Mouse (Mus musculus) A20 (cell line): ENCODE results near the gene Bhmt.
A peak's percentile ranks its signal among the peaks of the same experiment; 100 is the strongest.

ENCODE experiments used
- DNase-seq: peaks from one replicate; pipeline ENCODE4 v3.0.0-alpha.2; 2011; ENCODE audit warnings: low read depth, low spot score

Gene Bhmt

DNA sequence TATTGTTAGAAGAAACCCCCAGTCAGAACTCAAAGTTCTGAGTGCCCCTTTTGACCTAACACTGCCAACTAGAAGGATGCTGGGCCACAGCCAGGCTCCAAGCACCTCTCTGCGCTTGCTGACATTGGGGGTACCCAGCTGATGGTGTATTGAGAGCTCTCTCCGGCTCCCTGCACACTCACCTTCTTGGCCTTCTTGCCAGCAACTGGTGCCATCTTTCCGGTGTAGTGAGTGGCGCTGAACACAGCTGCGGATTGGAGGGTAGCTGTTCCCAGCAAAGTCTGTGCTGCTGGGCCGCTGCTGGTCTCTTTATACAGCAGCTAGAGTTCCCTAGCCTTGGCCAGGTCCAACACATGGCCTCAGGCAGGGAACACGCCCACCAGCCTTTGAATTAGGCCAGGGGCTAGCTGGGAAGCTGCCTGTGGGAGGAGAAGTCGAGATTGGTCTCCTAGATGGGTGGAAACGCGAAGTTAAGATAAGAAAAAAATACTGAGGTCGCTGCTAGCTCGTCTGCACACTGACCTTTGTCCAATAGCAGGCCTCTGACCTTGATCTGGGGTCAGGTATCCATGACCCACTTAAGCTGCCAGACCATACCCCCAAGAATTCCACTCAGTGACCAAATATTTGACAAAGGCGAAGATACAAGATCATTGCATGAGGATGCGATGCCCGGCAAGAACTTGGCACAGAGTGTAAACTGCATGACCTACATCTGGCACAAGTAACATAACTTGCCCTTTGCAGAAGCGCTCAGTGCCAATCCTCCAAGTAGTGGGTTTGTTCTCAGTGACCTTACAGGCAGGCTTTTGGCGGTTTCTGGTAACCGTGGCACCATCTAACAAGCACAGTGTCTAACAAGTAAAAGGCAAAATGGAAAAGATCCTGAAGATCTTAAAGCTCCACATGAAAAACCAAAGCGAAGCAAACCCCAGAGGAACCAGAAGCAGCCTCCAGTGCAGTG, at the start of gene Bhmt:
Gene Bhmt (minus strand): TSS at position 680 of the 964 bp plus-strand sequence.
- no peak for DNase-seq

GRCm38 (mm10) chr13:93687321-93687720, 49.6 kb upstream of the Bhmt start:
- no peak for DNase-seq

GRCm38 (mm10) chr13:93685226-93685625, 47.5 kb upstream of the Bhmt start:
- DNase-seq = no peak

- DNase-seq = no peak
Measured at GRCm38 (mm10) chr13:93683336-93683735, 45.6 kb upstream of the Bhmt start.

GRCm38 (mm10) chr13:93676864-93677263, 39.1 kb upstream of the Bhmt start:
- DNase-seq = no peak

DNA sequence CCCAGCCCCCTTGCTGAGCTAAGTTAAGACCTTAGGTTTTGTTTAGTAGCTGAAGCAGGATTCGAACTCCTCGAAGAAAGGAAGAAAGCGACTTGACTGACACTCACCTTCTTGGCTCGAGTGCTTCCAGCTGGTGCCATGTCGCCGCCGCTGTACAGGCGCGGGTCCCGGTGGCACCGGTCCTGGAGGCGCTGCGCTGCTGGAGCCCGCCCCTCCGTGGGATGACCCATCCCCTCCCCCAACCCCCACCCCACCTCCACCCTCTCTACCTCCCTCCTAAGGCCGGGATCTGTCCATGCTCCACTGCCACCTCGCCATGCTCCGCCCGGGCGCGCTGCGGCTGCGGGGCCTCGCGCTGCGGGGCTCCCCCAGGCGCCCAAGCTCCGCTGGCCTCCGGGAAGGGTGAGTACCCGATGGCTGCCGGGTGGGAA, 36.4 kb upstream of the Bhmt start, which contains the start of the genes Bhmt2 and Dmgdh:
Gene Bhmt2 (minus strand): TSS at position 172 of the 431 bp plus-strand sequence.
Gene Dmgdh (plus strand): TSS at position 303 of the 431 bp plus-strand sequence.
- no peak for DNase-seq

- DNase-seq = no peak
Measured at GRCm38 (mm10) chr13:93673296-93673695, 35.5 kb upstream of the Bhmt start.

DNA sequence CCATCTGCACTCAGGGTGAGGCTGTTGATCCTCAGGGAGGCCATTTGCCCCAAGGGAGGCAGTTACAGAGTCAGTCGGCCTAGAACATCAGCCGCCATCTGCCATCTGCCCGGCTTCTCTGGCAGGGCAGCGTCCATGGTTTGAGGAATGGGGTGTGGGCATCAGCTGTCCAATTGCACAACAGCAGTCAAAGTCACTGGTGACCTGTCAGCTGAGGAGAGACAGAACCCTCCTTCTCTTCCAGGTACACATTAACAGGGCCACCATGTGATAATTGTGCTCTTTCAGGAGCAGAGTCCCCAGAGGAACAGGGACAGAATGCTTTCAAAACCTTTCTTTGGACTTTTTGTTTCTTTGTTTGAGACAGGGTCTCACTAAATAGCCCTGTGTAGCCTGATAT, 34.6 kb upstream of the Bhmt start:
- DNase-seq = no peak

DNA sequence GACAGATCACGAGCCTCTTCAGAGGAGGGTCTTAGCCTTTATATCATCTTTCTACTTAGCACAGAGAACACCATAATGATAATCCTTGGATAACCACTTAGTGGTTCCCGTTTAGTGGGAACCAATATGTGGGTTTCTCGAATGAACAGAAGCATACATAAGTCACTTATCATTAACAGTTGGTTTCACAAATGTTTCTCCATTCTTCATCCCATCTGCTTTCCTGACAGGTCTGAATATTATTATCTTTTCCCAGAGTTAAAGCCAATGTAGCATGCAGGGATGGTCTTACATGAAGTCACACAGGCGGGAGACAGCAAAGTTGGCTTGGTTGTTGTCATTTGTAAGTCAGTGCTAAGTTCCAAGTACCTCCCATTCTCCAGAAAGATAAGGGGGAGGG, 29.8 kb upstream of the Bhmt start:
- DNase-seq = no peak

DNA sequence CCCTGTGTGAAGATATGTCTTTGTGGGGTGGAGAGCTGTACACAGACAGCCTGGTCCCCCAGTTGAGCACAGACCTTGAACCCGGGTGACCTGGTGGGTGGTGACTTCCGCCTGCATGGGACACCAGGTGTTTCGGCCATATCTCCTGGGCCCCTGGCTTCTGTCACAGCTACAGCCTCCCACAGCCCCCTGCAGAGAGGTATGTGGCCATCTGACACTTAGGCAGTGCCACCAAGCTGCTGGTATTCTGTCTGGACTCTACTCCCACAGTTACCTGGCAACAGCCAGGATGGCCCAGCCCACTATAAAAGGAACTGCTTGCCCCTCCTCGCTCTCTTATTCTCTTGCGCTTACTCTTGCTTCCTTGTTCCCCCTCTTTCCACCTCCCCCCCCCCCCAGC, 20.2 kb upstream of the Bhmt start:
- no peak for DNase-seq

DNA sequence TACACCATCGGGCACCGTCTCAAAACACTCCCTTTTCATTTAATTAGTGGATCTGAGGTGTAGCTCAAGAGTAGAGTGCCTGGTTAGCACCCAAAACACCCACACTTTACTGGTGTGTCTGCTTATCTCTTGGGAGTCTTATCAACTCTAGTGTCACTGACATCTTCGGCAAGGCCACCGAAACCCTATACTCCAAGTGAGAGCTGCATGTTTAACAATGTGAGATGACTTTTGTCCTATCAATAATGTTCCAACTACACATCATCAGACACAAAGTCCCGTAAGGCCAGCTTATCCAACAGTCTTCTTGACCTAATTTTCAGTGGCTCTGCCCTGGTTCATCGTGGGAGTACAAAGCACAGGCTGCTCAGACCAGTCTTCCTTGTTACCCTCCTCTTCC, 15.6 kb upstream of the Bhmt start:
- no peak for DNase-seq

DNA sequence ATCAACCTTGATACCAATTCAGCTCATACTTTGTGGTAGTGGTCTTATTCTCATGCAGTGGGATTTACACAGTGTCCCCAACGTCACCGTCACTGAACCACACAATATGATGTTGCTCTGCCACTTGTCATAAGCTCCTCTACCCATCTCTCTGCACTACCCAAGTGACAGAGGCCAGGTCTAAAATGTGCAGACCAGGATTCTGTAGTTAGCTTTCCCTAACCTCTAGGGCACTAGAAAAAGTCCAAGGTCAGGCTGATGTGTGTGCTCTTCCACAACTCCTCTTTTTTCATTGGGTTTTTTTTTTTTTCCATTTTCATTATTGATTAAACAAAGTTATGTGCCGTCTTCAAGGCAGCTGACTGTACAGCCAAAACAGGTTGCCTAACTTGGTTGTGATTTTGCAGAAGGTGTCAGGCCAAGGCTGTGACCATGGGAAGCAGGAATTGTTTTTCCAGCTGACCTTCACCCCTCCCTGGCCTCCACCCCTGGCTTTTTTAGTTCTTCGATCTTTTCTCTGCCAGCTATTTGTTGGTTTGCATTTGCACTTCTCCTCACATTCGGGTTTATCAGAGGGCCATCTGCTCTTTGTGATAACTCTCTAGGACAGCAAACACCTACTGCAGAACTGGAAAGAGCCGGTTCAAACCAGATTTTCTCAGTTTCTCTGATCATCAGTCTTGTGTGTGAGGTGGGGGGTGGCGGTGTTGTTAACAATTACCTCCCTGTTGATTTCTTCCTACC, 10.8 kb upstream of the Bhmt start:
- DNase-seq = no peak

- DNase-seq = no peak
Measured at GRCm38 (mm10) chr13:93639636-93640035, 1.9 kb upstream of the Bhmt start.

- no peak for DNase-seq
Measured at GRCm38 (mm10) chr13:93636561-93636960, 1.2 kb downstream of the Bhmt start.

GRCm38 (mm10) chr13:93632927-93633326, 4.8 kb downstream of the Bhmt start:
- no peak for DNase-seq

DNA sequence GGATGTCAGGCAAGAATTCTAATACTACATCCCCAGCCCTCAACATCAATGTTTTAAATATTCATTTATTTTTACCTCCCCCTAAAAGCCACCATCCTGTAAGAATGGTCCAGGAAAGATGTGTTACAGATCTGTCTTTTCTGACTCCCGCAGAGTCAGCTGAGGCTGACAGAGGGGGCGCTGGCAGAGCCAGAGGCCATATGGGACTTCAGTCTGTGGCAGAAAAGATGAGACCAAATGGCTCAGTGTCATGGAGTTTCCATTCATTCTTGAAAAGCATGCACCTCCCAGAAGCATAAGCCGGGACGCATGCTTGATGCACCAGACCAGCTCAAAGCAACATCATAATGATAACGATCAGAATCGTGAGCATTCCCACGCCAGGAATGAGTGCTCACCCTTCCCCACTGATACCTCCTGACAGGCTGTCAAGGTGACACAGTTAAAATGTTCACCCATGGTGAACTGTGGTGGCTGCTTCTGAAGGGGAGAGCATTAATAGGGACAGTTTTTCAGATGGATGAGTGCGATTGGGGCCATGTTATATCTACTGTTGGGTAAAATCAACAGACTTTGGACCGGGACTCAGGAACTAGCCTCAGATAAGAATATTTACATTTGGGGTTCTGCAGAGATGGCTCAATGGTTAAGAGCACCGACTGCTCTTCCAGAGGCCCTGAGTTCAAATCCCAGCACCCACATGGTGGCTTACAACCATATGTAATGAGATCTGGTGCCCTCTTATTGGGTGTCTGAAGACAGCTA, 6.6 kb downstream of the Bhmt start:
- DNase-seq = no peak

GRCm38 (mm10) chr13:93628861-93629260, 8.9 kb downstream of the Bhmt start:
- DNase-seq = no peak

DNA sequence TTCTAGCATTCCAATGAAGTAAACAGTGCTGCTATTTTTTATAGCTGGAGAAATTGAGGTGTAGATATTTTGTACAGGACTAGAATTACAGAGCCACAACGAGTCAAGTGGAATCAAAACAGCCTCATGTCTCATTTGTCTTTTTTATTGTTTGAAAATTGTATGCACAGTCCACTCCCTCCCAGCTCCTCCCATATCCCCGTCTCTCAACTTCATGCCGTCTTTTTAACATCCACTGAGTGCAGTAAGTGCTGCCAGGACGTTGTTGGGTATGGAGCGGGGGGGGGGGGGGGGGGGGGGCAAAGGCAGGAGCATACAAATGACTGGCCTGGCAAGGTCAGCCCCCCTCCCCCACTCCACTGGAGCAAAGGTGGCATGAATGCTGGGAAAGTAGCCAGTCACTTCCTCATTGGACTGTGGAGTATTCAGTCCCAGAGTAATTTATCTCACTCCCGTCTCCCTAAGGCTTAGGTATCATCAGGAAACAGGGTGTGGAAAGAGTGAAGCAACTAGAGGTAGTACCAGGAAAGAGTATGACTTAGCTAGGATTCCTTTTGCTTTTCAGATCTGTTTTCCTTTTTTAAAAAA, 23.3 kb downstream of the Bhmt start:
- no peak for DNase-seq

GRCm38 (mm10) chr13:93613771-93614170, 24.0 kb downstream of the Bhmt start:
- no peak for DNase-seq

DNA sequence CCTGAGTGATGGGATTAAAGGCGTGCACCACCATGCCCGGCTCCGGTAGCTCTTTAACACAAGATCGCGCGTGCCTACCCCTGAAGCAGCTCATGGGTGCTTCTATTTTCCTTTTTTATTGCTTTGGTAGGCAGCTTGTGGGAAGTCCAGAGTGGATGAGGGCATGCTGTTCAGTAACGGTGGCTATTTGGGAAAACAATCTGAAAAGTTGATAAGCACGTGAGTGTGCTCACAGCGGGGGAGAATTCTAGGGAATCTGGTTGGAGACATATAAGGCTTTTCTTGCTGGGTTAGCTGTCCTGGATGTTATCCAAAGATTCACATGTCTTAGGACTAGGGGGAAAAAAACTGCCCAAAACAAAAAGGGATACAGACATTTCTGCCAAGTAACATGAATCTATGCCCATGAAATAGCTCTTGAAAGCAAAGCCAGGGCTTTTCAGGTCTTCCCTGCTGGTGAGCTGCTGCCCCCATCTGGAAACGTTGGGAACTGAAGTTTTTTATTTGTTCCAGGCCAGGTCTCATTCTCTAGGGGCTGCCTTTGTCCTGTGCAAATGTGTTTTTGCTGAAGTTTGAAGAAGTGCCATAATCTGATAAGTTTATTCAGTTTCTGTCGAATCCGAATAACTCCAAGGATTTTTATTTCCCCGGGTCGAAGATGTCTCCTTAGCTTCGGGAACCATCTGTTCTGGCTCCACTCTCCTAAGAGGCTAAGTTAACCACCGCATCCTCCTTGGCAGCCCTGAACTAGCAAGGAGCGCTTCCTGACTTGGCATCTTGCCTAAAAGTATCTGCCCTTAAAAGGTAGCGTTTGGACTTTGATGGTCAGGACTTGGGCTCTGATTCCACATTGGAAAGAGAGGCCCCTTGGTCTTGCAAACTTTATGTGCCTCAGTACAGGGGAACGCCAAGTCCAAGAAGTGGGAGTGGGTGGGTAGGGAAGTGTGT, 24.8 kb downstream of the Bhmt start:
- peak; percentile 64 for DNase-seq
